In genomic region chr14:29005228-29005840, GRCm38 (mm10) we compare ENCODE assay signal across 19 mouse cellular contexts. TPM values are rescaled to one million over a fixed set of nuclear protein-coding genes. Genes with fewer than 3 reads are reported as not detected.
DNase-seq lines count a peak whose midpoint lies in the region; ATAC-seq lines count a peak whose summit lies in the region.
"Had no signal": no experiment of that assay in that cellular context is flagged by ENCODE, and none has a peak within 500 bp of the region (broad histone marks: within the 10 kb centered on the region; RNA-seq: fewer than 3 reads in every experiment).

No protein-coding gene starts in this region.

- no peaks in the 10 kb centered on the region for H3K27me3 ChIP-seq in embryonic facial prominence, embryonic 12.5 days
- H3K27me3 ChIP-seq in embryonic facial prominence, embryonic 13.5 days, result no peaks in the 10 kb centered on the region
- no peaks in the 10 kb centered on the region for H3K27me3 ChIP-seq in embryonic facial prominence, embryonic 15.5 days
- H3K27me3 ChIP-seq: forebrain, embryonic 13.5 days; forebrain, embryonic 15.5 days had no signal

- peak; percentile 60; the same call in 1 of the 2 replicates for ATAC-seq in embryonic facial prominence, embryonic 12.5 days (ENCODE audit: insufficient number of reproducible peaks, insufficient read depth, low FRiP score, low TSS enrichment)
- peak; percentile 75; the same call in 1 of the 2 replicates for ATAC-seq in embryonic facial prominence, embryonic 13.5 days (ENCODE audit: insufficient number of reproducible peaks, insufficient read depth, low FRiP score, low TSS enrichment, low read depth)
- ATAC-seq in embryonic facial prominence, embryonic 15.5 days (ENCODE audit: insufficient number of reproducible peaks, low FRiP score, low TSS enrichment, low read depth), result peak; percentile 65; the same call in 1 of the 2 replicates
- ATAC-seq: forebrain, embryonic 13.5 days; forebrain, embryonic 15.5 days; forebrain, postnatal 0 days had no signal

- WGBS in embryonic facial prominence, embryonic 12.5 days, result 58% methylated on average over 5 of the region's 5 CpGs
- 33% methylated on average over 4 of the region's 5 CpGs for WGBS in embryonic facial prominence, embryonic 13.5 days
- WGBS in embryonic facial prominence, embryonic 15.5 days, result 41% methylated on average over 4 of the region's 5 CpGs

- no peak overlapping the region for H3K4me2 ChIP-seq in embryonic facial prominence, embryonic 12.5 days (replicated peaks)
- H3K4me2 ChIP-seq in embryonic facial prominence, embryonic 13.5 days, result no peak overlapping the region
- H3K4me2 ChIP-seq in embryonic facial prominence, embryonic 15.5 days (replicated peaks), result no peak overlapping the region
- H3K4me2 ChIP-seq: forebrain, embryonic 13.5 days; forebrain, embryonic 15.5 days had no signal

- H3K9me3 ChIP-seq in embryonic facial prominence, embryonic 12.5 days, result no peaks in the 10 kb centered on the region
- H3K9me3 ChIP-seq in embryonic facial prominence, embryonic 13.5 days, result no peaks in the 10 kb centered on the region
- H3K9me3 ChIP-seq in embryonic facial prominence, embryonic 15.5 days (replicated peaks), result no peaks in the 10 kb centered on the region
- H3K9me3 ChIP-seq: forebrain, embryonic 13.5 days; forebrain, embryonic 15.5 days had no signal

- no peaks in the 10 kb centered on the region for H3K4me1 ChIP-seq in embryonic facial prominence, embryonic 12.5 days
- peaks cover 26% of the 10 kb centered on the region for H3K4me1 ChIP-seq in embryonic facial prominence, embryonic 13.5 days
- H3K4me1 ChIP-seq in embryonic facial prominence, embryonic 15.5 days, result no peaks in the 10 kb centered on the region

- no peak overlapping the region for H3K4me3 ChIP-seq in embryonic facial prominence, embryonic 12.5 days
- H3K4me3 ChIP-seq in embryonic facial prominence, embryonic 13.5 days, result no peak overlapping the region
- no peak overlapping the region for H3K4me3 ChIP-seq in embryonic facial prominence, embryonic 15.5 days (replicated peaks)
- H3K4me3 ChIP-seq: forebrain, embryonic 13.5 days; forebrain, embryonic 15.5 days had no signal

- H3K9ac ChIP-seq in embryonic facial prominence, embryonic 12.5 days, result no peak overlapping the region
- no peak overlapping the region for H3K9ac ChIP-seq in embryonic facial prominence, embryonic 13.5 days
- H3K9ac ChIP-seq in embryonic facial prominence, embryonic 15.5 days, result no peak overlapping the region
- H3K9ac ChIP-seq: forebrain, embryonic 13.5 days; forebrain, embryonic 15.5 days; forebrain, postnatal 0 days had no signal

- no peak for DNase-seq in cerebellum, postnatal 4 days (ENCODE audit: low spot score in 2 of 2)
- DNase-seq in heart, adult 9 months (ENCODE audit: low spot score in 2 of 2), result no peak
- DNase-seq: adrenal gland, adult 2 months; adrenal gland, postnatal 10 days; adrenal gland, postnatal 25 days; cerebellum, adult 11 months; cerebellum, adult 18-20 months; cerebellum, adult 8-10 months; cerebellum, adult 9-11 months; cerebellum, postnatal 14 days; cerebellum, postnatal 36 days; forebrain, postnatal 0 days had no signal

- no peak overlapping the region for H3K27ac ChIP-seq in embryonic facial prominence, embryonic 12.5 days
- peak overlapping the region; percentile 79 for H3K27ac ChIP-seq in embryonic facial prominence, embryonic 13.5 days
- 0 out of 2 replicates have a peak overlapping the region, but pooled peaks have one; percentile 55 for H3K27ac ChIP-seq in embryonic facial prominence, embryonic 15.5 days (replicated peaks)
- H3K27ac ChIP-seq: forebrain, embryonic 13.5 days; forebrain, embryonic 15.5 days had no signal

- no peaks in the 10 kb centered on the region for H3K36me3 ChIP-seq in embryonic facial prominence, embryonic 12.5 days
- no peaks in the 10 kb centered on the region for H3K36me3 ChIP-seq in embryonic facial prominence, embryonic 13.5 days
- no peaks in the 10 kb centered on the region for H3K36me3 ChIP-seq in embryonic facial prominence, embryonic 15.5 days
- H3K36me3 ChIP-seq: forebrain, embryonic 15.5 days had no signal

RNA-seq across cellular contexts. Expression of gene Lrtm1, which starts 12.7 kb away (rescaled TPM):
- polyA plus RNA-seq in embryonic facial prominence, embryonic 12.5 days (2016; fragmentation: Nextera tagmentation; extraction: Ambion mirVana), result 0.33 and 0.36 TPM in 2 replicates
- polyA plus RNA-seq in embryonic facial prominence, embryonic 13.5 days (2015; fragmentation: Nextera tagmentation; extraction: Ambion mirVana), result 0.79 and 0.88 TPM in 2 replicates
- polyA plus RNA-seq in embryonic facial prominence, embryonic 15.5 days (2015; fragmentation: Nextera tagmentation; extraction: Ambion mirVana), result 0.61 and 0.98 TPM in 2 replicates
- polyA plus RNA-seq: C2C12; cortical plate, adult 2 months had no signal
